Mouse (Mus musculus): ENCODE measurements around the gene Gm15056. TPM values are rescaled to one million over a fixed set of nuclear protein-coding genes. Genes with fewer than 3 reads are reported as not detected.

Gene Gm15056
- not detected in 2 replicates for polyA plus RNA-seq (2015; fragmentation: Nextera tagmentation; extraction: Ambion mirVana)

DNA sequence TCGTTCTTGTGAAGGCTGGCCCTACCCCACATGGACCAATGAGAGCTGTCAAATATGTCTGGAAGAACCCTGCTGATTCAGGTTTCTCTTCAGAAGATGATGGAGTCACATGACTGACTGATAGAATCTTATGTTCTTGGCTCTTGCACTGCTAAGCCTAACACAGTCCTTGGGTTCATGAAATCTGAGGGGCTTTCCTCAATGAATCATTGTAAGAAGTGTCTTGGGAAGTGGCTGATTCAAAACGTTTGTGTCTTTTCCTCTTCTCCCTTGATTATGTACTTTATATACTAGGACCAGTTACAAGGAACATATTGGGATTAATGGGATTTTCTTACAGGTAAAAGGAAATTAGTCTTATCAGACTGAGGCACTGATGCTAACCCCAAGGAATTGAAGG is at the start of gene Gm15056:
TSS of gene Gm15056 (minus strand) at position 101 of the 400 bp plus-strand sequence.

DNA sequence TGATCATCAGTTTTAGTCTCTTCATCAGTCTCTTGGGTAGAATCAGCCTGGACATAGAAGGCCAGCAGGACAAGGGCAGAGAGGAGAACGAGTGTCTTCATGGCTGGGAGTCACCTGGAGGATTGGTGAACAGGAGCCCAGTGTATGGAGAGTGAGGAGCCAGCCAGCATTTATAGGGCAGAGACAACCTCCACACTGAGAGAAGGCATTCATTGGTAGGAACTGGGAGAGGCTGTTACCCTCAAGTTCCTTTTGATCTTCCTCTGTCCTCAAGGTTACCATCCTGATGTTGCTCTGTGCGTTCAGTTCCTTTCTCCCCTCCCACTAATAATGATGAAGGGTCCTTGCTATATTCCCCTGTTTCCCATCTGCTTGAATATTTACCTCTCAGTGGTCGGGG is 42.2 kb upstream of the Gm15056 start, which contains the start of gene AY761185:
TSS of gene AY761185 (minus strand) at position 101 of the 400 bp plus-strand sequence.

DNA sequence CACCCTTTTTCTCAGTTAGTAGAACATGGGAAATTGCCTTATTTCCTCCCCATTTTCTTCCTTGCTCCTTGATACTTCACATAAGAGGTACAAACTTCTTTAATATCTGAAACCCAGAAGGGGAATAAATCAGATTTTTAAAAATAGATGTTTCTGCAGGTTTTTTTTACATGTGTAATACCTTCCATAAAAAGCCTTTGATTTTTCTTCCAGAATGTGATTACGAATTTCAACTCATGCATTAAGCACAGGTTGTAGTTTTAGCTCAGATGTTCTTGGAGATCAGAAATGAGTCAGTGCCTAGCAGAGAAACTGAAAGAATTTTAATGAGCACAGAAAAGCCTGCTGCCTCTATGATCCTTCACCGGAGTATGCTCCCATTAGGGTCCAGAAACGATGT is 19.5 kb upstream of the Gm15056 start, which contains the start of gene Gm6040:
TSS of gene Gm6040 (minus strand) at position 101 of the 400 bp plus-strand sequence.

DNA sequence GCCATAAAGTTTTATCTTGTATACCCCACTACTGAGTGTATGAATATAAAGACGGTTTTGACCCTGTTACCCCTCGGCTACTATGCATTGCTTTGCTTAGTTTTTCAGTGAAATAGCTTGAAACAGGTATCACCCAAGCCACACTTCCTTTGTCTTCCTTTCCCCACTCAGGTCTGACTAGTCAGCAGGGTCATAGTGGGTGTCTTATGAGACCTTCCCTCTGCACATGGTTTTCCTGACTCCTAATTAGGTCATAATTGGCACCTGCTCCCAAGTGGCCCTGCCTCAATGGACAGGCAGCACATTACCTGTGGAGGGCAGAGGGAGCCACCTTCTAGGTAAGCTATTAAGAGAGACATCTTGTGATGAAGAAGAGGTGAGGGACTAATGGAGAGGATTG is 10.1 kb downstream of the Gm15056 start, which contains the start of gene Defb33:
TSS of gene Defb33 (plus strand) at position 301 of the 400 bp plus-strand sequence.

Other genes with a start within 250 kb of the Gm15056 start
- not detected in 2 replicates for gene Defb33, start 10.0 kb downstream of the Gm15056 start, polyA plus RNA-seq (2015; fragmentation: Nextera tagmentation; extraction: Ambion mirVana)
- gene Gm6040, start 19.4 kb upstream of the Gm15056 start, polyA plus RNA-seq (2015; fragmentation: Nextera tagmentation; extraction: Ambion mirVana): not detected in 2 replicates
- gene AY761185, start 42.1 kb upstream of the Gm15056 start, polyA plus RNA-seq (2015; fragmentation: Nextera tagmentation; extraction: Ambion mirVana): not detected in 2 replicates
- not detected in 2 replicates for gene Defa21, start 122.9 kb upstream of the Gm15056 start, polyA plus RNA-seq (2015; fragmentation: Nextera tagmentation; extraction: Ambion mirVana)
- not detected in 2 replicates for gene Defa23, start 152.4 kb upstream of the Gm15056 start, polyA plus RNA-seq (2015; fragmentation: Nextera tagmentation; extraction: Ambion mirVana)
- not detected in 2 replicates for gene Defa35, start 162.4 kb upstream of the Gm15056 start, polyA plus RNA-seq (2015; fragmentation: Nextera tagmentation; extraction: Ambion mirVana)
- gene Defa25, start 181.8 kb upstream of the Gm15056 start, polyA plus RNA-seq (2015; fragmentation: Nextera tagmentation; extraction: Ambion mirVana): not detected in 2 replicates
- not detected in 2 replicates for gene Gm14851, start 193.4 kb upstream of the Gm15056 start, polyA plus RNA-seq (2015; fragmentation: Nextera tagmentation; extraction: Ambion mirVana)
- gene Defa30, start 232.0 kb upstream of the Gm15056 start, polyA plus RNA-seq (2015; fragmentation: Nextera tagmentation; extraction: Ambion mirVana): not detected in 2 replicates